Mouse (Mus musculus) MEL (cell line): Measurements from ENCODE around the gene Gm42715. TPM values are rescaled to one million over a fixed set of nuclear protein-coding genes. Genes with fewer than 3 reads are reported as not detected.

ENCODE experiments used
- DNase-seq: peaks from one replicate; pipeline ENCODE4 v3.0.0; 2011; ENCODE audit warnings: low read depth, low spot score
- H3K27ac ChIP-seq: 2 replicates; pipeline ENCODE4 v1.5.1; 2012; ENCODE audit warnings: low read depth, mild to moderate bottlenecking, control low read depth, low read length, moderate library complexity; ENCODE audit not compliant: control insufficient read depth
- H3K27me3 ChIP-seq, 2 experiments: fragments of 150-350 bp in 1 of 2; sonication (generic) in 1 of 2; 2 replicates each; pipeline ENCODE4 v1.6.1; 2012; ENCODE audit warnings: low read length in 2 of 2, mild to moderate bottlenecking in 2 of 2, improper control_type of control experiment in 1 of 2, moderate library complexity in 1 of 2; ENCODE audit not compliant: insufficient read depth in 2 of 2, control insufficient read depth in 1 of 2
- H3K36me3 ChIP-seq, 2 experiments: 2 replicates each; pipeline ENCODE4 v1.6.1; 2012 to 2014; ENCODE audit warnings: low read length in 2 of 2, improper control_type of control experiment in 1 of 2, inconsistent platforms in 1 of 2, mild to moderate bottlenecking in 1 of 2; ENCODE audit not compliant: insufficient read depth in 2 of 2, control insufficient read depth in 1 of 2
- H3K4me1 ChIP-seq, 2 experiments: fragments of 150-350 bp in 1 of 2; sonication (generic) in 1 of 2; 2 replicates each; pipeline ENCODE4 v1.6.1; 2012; ENCODE audit warnings: low read length in 2 of 2, improper control_type of control experiment in 1 of 2, mild to moderate bottlenecking in 1 of 2; ENCODE audit not compliant: insufficient read depth in 2 of 2, control insufficient read depth in 1 of 2
- H3K4me3 ChIP-seq, 2 experiments: fragments of 150-350 bp in 1 of 2; sonication (generic) in 1 of 2; 2 replicates each; pipeline ENCODE4 v1.5.1; 2012; ENCODE audit warnings: low read depth in 2 of 2, low read length in 2 of 2, mild to moderate bottlenecking in 2 of 2, moderate library complexity in 2 of 2, control low read depth in 1 of 2, improper control_type of control experiment in 1 of 2; ENCODE audit not compliant: control insufficient read depth in 1 of 2, insufficient read depth in 1 of 2
- H3K79me2 ChIP-seq: 2 replicates; pipeline ENCODE4 v1.6.1; 2012; ENCODE audit warnings: mild to moderate bottlenecking, low read length, moderate library complexity; ENCODE audit not compliant: control insufficient read depth, poor library complexity, insufficient read depth
- H3K9ac ChIP-seq: 2 replicates; pipeline ENCODE4 v1.6.1; 2012; ENCODE audit warnings: low read depth, mild to moderate bottlenecking, control low read depth, low read length, moderate library complexity; ENCODE audit not compliant: control insufficient read depth, poor library complexity, severe bottlenecking
- H3K9me3 ChIP-seq: fragments of 150-350 bp; sonication (generic); replicated peaks from 2 replicates; pipeline ENCODE4 v1.6.1; 2012; ENCODE audit warnings: mild to moderate bottlenecking, low read length, improper control_type of control experiment, moderate library complexity; ENCODE audit not compliant: insufficient read depth
- BHLHE40 ChIP-seq: IDR thresholded peaks from 2 replicates; pipeline ENCODE4 v1.6.1; 2012; ENCODE audit warnings: low read depth, mild to moderate bottlenecking, inconsistent platforms, low read length, improper control_type of control experiment, borderline replicate concordance
- CHD1 ChIP-seq: IDR thresholded peaks from 2 replicates; pipeline ENCODE4 v1.6.1; 2012; ENCODE audit warnings: low read depth, mild to moderate bottlenecking, inconsistent platforms, low read length, improper control_type of control experiment
- CHD2 ChIP-seq: IDR thresholded peaks from 2 replicates; pipeline ENCODE4 v1.6.1; 2011; ENCODE audit warnings: low read length, improper control_type of control experiment
- CTCF ChIP-seq, 3 experiments: IDR thresholded peaks in 2 of 3; conservative IDR thresholded peaks in 1 of 3; 2 replicates each; pipeline ENCODE4 v1.5.1; 2011 to 2012; ENCODE audit warnings: low read length in 3 of 3, low read depth in 2 of 3, mild to moderate bottlenecking in 2 of 3, improper control_type of control experiment in 1 of 3, inconsistent platforms in 1 of 3, mixed read lengths in 1 of 3, moderate library complexity in 1 of 3; ENCODE audit not compliant: control insufficient read depth in 1 of 3, insufficient read depth in 1 of 3, poor library complexity in 1 of 3, severe bottlenecking in 1 of 3
- E2F4 ChIP-seq: IDR thresholded peaks from 2 replicates; pipeline ENCODE4 v1.6.1; 2011; ENCODE audit warnings: low read depth, low read length, improper control_type of control experiment, borderline replicate concordance
- ELF1 ChIP-seq: IDR thresholded peaks from 2 replicates; pipeline ENCODE4 v1.6.1; 2014; ENCODE audit warnings: low read depth, mild to moderate bottlenecking, inconsistent platforms, low read length, improper control_type of control experiment, moderate library complexity
- EP300 ChIP-seq, 2 experiments: IDR thresholded peaks; 2 replicates each; pipeline ENCODE4 v1.6.1; 2011; ENCODE audit warnings: improper control_type of control experiment in 2 of 2, low read length in 2 of 2, low read depth in 1 of 2, mild to moderate bottlenecking in 1 of 2
- ETS1 ChIP-seq: IDR thresholded peaks from 2 replicates; pipeline ENCODE4 v1.6.1; 2012; ENCODE audit warnings: low read depth, mild to moderate bottlenecking, inconsistent platforms, low read length, improper control_type of control experiment, moderate library complexity
- GABPA ChIP-seq: IDR thresholded peaks from 2 replicates; pipeline ENCODE4 v1.6.1; 2012; ENCODE audit warnings: low read depth, mild to moderate bottlenecking, inconsistent platforms, low read length, improper control_type of control experiment, moderate library complexity
- GATA1 ChIP-seq: IDR thresholded peaks from 2 replicates; pipeline ENCODE4 v1.6.1; 2011; ENCODE audit warnings: low read depth, low read length, improper control_type of control experiment
- JUND ChIP-seq: IDR thresholded peaks from 2 replicates; pipeline ENCODE4 v1.6.1; 2011; ENCODE audit warnings: low read depth, mild to moderate bottlenecking, improper control_type of control experiment, low read length
- KAT2A ChIP-seq: conservative IDR thresholded peaks from 2 replicates; pipeline ENCODE4 v1.6.1; 2012; ENCODE audit warnings: low read depth, low read length, improper control_type of control experiment, inconsistent platforms
- MAX ChIP-seq: IDR thresholded peaks from 2 replicates; pipeline ENCODE4 v1.6.1; 2011; ENCODE audit warnings: low read length, improper control_type of control experiment
- MAZ ChIP-seq: IDR thresholded peaks from 2 replicates; pipeline ENCODE4 v1.6.1; 2012; ENCODE audit warnings: low read depth, mild to moderate bottlenecking, inconsistent platforms, low read length, improper control_type of control experiment
- MXI1 ChIP-seq: IDR thresholded peaks from 2 replicates; pipeline ENCODE4 v1.6.1; 2011; ENCODE audit warnings: mild to moderate bottlenecking, low read depth, low read length, improper control_type of control experiment
- MYB ChIP-seq: IDR thresholded peaks from 2 replicates; pipeline ENCODE4 v1.6.1; 2011; ENCODE audit warnings: mild to moderate bottlenecking, low read depth, low read length, improper control_type of control experiment
- NELFE ChIP-seq: IDR thresholded peaks from 2 replicates; pipeline ENCODE4 v1.6.1; 2011; ENCODE audit warnings: low read depth, low read length, improper control_type of control experiment
- NRF1 ChIP-seq: IDR thresholded peaks from 2 replicates; pipeline ENCODE4 v1.6.1; 2014; ENCODE audit warnings: low read depth, mild to moderate bottlenecking, inconsistent platforms, low read length, improper control_type of control experiment, moderate library complexity; ENCODE audit not compliant: poor library complexity, insufficient read depth, severe bottlenecking
- POLR2AphosphoS2 ChIP-seq: IDR thresholded peaks from 2 replicates; pipeline ENCODE4 v1.6.1; 2011; ENCODE audit warnings: low read length, improper control_type of control experiment
- RAD21 ChIP-seq: IDR thresholded peaks from 2 replicates; pipeline ENCODE4 v1.6.1; 2011; ENCODE audit warnings: mild to moderate bottlenecking, low read depth, low read length, improper control_type of control experiment
- RCOR1 ChIP-seq: IDR thresholded peaks from 2 replicates; pipeline ENCODE4 v1.6.1; 2012; ENCODE audit warnings: low read depth, mild to moderate bottlenecking, inconsistent platforms, low read length, improper control_type of control experiment
- SIN3A ChIP-seq: IDR thresholded peaks from 2 replicates; pipeline ENCODE4 v1.6.1; 2012; ENCODE audit warnings: low read length, improper control_type of control experiment, inconsistent platforms
- SMC3 ChIP-seq: IDR thresholded peaks from 2 replicates; pipeline ENCODE4 v1.6.1; 2011; ENCODE audit warnings: low read depth, low read length, improper control_type of control experiment
- TAL1 ChIP-seq: IDR thresholded peaks from 2 replicates; pipeline ENCODE4 v1.6.1; 2012; ENCODE audit warnings: mild to moderate bottlenecking, inconsistent platforms, low read length, moderate library complexity, mixed read lengths
- TBP ChIP-seq: IDR thresholded peaks from 2 replicates; pipeline ENCODE4 v1.8.0; 2011; ENCODE audit warnings: low read depth, low read length, improper control_type of control experiment
- TCF12 ChIP-seq: IDR thresholded peaks from 2 replicates; pipeline ENCODE4 v1.6.1; 2014; ENCODE audit warnings: low read depth, mild to moderate bottlenecking, inconsistent platforms, low read length, improper control_type of control experiment, moderate library complexity
- UBTF ChIP-seq: IDR thresholded peaks from 2 replicates; pipeline ENCODE4 v1.6.1; 2012; ENCODE audit warnings: low read depth, mild to moderate bottlenecking, inconsistent platforms, low read length, improper control_type of control experiment, moderate library complexity, borderline replicate concordance; ENCODE audit not compliant: insufficient read depth
- USF1 ChIP-seq: IDR thresholded peaks from 2 replicates; pipeline ENCODE4 v1.6.1; 2014; ENCODE audit warnings: low read depth, mild to moderate bottlenecking, inconsistent platforms, low read length, improper control_type of control experiment, moderate library complexity
- USF2 ChIP-seq, 2 experiments: IDR thresholded peaks; 2 replicates each; pipeline ENCODE4 v1.6.1; 2011 to 2012; ENCODE audit warnings: improper control_type of control experiment in 2 of 2, low read length in 2 of 2, borderline replicate concordance in 1 of 2, inconsistent platforms in 1 of 2, low read depth in 1 of 2, mild to moderate bottlenecking in 1 of 2; ENCODE audit not compliant: insufficient read depth in 1 of 2
- ZC3H11A ChIP-seq: IDR thresholded peaks from 2 replicates; pipeline ENCODE4 v1.6.1; 2012; ENCODE audit warnings: low read depth, mild to moderate bottlenecking, inconsistent platforms, low read length, improper control_type of control experiment
- ZMIZ1 ChIP-seq: IDR thresholded peaks from 2 replicates; pipeline ENCODE4 v1.6.1; 2012; ENCODE audit warnings: low read depth, mild to moderate bottlenecking, inconsistent platforms, low read length, improper control_type of control experiment, moderate library complexity
- polyA plus RNA-seq, 2 experiments: library from polyadenylated mRNA; stranded (reverse) in 1 of 2; unstranded in 1 of 2; fragments of >175 nt in 1 of 2; fragments of >200 nt in 1 of 2; gene quantifications; 2 replicates each; pipeline versions ENCODE4 v1.2.1 to v1.2.4; 2012; ENCODE audit warnings: low replicate concordance in 2 of 2, low read depth in 1 of 2; ENCODE audit not compliant: insufficient read length in 2 of 2, insufficient read depth in 1 of 2, missing spikeins in 1 of 2
- total RNA-seq: library from RNA; depleted of rRNA; stranded (reverse); fragments of 300-350 nt; gene quantifications from 2 replicates; pipeline ENCODE4 v1.2.3, GENCODE M21; 2012

The Gm42715 gene
- total and polyA plus RNA-seq, 3 experiments = 9.0 to 25.4 TPM; not detected in 1

GRCm38 (mm10) chr7:127511808-127512230 is 7.6 kb upstream of the Gm42715 start, which contains the start of gene Srcap (continued):
- TF ChIP-seq BHLHE40 (peak; percentile 35; the same call in 1 of the 2 replicates), RAD21 (no peak), POLR2AphosphoS2 (peak; percentile 85; the same call in 1 of the 2 replicates), SMC3 (no peak), MXI1 (peak; percentile 91), ZMIZ1 (peak; percentile 66), ELF1 (peak; percentile 36; the same call in 1 of the 2 replicates), RCOR1 (no peak), CTCF (IDR thresholded peaks at IDR 0.05 in 2 of 3, conservative IDR thresholded peaks at IDR 0.05 in 1 of 3; ENCODE audit: control insufficient read depth in 1 of 3, insufficient read depth in 1 of 3, low read depth in 2 of 3, low read length in 3 of 3, poor library complexity in 1 of 3, severe bottlenecking in 1 of 3) (no peak)

GRCm38 (mm10) chr7:127512231-127513015 is 7.0 kb upstream of the Gm42715 start:
- TF ChIP-seq CHD2 (no peak), MAX (peak; percentile 69; the same call in 1 of the 2 replicates), TCF12 (no peak), ZC3H11A (no peak), POLR2AphosphoS2 (no peak), ETS1 (no peak), TBP (no peak), JUND (no peak), KAT2A (no peak), MAZ (peak; percentile 89), MYB (no peak), EP300 (IDR thresholded peaks at IDR 0.05; ENCODE audit: low read depth in 1 of 2, low read length in 2 of 2) (peak in 1 of 2 experiments; percentile 46; a peak in 2 of 4 replicates), ZMIZ1 (no peak), GABPA (no peak), ELF1 (no peak), GATA1 (no peak), SIN3A (no peak; the same call in 1 of the 2 replicates), NRF1 (peak; percentile 77), MXI1 (0 out of 2 replicates have a peak, but pooled peaks have one; percentile 22), BHLHE40 (no peak), USF1 (no peak), TAL1 (no peak), E2F4 (0 out of 2 replicates have a peak, but pooled peaks have one; percentile 70), CHD1 (peak; percentile 96; the same call in 1 of the 2 replicates), USF2 (IDR thresholded peaks at IDR 0.05; ENCODE audit: borderline replicate concordance in 1 of 2, insufficient read depth in 1 of 2, low read depth in 1 of 2, low read length in 2 of 2) (no peak), NELFE (no peak), UBTF (no peak), SMC3 (no peak)
- Histone ChIP-seq H3K4me1 (peaks cover 3 to 9% of the 10 kb centered on the region in 2 experiments; a peak in 2 of 4 replicates), H3K79me2 (peaks cover 32% of the 10 kb centered on the region)

More at GRCm38 (mm10) chr7:127512231-127513015, 7.0 kb upstream of the Gm42715 start:
- peak; percentile 93 for DNase-seq
- no peaks in the 10 kb centered on the region for H3K9me3 ChIP-seq
- peaks cover 12 to 35% of the 10 kb centered on the region in 2 experiments for H3K36me3 ChIP-seq
- H3K9ac ChIP-seq = peak overlapping the region; percentile 97
- no peaks in the 10 kb centered on the region for H3K27me3 ChIP-seq
- peak overlapping the region; percentile 95 for H3K27ac ChIP-seq
- peak overlapping the region; percentile 69 to 78 for H3K4me3 ChIP-seq
